Mouse (Mus musculus) left cerebral cortex, adult 18-20 months (tissue): ENCODE measurements at regions not wholly inside any gene's neighbourhood (a gene's known extent, or its start where the extent isn't known, plus 50 kb on each side); places are given as distances from the start of the nearest gene placed in this dataset.

Source experiments
- DNase-seq, 2 experiments: peaks; one replicate each; pipeline ENCODE4 v3.0.0; 2021 to 2022; ENCODE audit warnings: low spot score in 2 of 2, mixed read lengths in 1 of 2

DNA sequence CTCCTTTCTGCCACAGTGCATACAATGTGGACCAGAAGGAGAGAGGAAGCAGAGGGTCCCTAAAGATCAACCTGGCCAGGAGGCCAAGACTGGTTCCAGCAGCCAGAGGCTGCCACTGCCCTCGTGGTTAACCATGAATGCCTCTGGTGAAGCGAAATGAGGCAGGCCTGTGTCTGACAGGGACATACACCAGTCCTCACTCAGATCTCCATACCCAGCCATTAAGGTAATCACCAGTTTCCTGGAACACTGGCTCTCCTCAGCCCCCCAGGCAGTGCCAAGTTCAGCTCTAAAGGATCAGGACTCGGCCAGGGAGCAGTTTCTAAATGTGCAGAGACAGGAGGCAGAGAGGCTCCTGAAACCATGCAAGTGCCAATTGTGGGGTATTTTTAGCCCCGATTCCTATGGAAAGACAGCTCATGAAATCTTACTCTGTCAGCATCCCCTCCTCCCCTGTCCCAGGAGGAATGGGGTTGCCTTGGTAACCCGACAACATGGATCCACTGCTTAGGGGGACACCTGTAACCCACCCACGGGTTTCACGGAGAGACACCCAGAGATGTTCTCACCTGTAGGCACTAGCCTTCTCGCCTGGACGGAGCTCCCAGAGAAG, 103.6 kb downstream of the Ier5 start:
- DNase-seq = no peak

DNA sequence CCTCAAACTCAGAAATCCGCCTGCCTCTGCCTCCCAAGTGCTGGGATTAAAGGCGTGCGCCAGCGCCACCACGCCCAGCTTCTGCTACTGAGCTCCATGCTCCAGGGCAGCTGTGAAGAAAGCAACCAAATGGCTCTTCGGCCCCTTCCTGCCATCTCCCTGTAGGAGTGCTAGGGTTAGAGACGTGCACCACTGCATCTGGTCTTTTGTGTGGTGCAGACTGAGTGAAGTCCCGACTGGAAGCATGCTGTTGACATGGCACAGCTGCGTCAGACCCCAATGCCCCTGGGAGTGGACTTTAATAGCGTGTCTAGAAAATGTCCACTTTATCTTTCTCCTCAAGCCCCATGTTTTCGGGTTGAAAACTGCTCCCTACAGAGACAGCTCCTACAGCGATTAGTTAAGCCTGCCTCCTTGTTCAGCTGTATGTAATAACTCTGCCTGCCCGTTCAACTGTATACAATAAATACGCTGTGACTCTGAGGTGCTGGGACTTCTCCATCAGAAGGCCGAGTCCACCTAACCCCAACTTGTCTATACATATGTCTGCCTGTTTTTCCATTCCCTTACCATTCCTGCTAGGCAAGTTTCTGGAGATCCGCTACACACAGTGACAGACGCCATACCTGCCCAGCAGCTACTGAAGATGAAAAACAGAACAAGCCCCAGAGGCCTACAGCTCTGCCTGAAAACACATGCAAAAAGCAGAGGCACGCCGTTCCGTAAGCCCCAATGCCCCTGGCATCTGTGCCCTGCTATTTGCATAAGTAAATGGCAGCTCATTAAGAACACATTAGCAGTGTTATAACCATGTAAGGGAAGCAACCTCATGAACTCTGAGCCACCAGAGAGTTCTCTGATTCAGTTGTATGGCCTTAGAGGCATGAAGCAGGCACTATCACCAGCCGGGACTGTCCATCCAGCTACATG, 105.2 kb downstream of the Ier5 start:
- no peak for DNase-seq

DNA sequence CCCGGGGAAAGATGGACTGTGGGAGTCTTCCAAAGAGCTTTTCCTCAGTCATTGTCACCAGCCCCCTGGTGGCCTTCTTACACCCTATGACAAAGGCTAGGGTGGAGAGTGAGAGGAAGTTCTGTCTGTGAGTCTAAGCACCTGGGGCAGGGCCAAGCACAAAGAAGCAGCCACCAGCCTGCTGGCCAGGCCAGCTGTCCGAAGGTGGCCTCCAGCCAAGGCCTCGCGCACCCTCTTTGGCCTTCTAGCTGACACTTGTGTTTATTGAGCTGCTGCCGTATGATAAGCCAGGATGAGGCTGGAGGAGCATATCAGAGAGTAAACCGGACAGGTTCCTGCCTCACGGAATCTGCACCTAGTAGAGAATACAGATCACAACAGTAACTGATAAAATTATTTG, 99.0 kb upstream of the Cacna1e start:
- DNase-seq = no peak

DNA sequence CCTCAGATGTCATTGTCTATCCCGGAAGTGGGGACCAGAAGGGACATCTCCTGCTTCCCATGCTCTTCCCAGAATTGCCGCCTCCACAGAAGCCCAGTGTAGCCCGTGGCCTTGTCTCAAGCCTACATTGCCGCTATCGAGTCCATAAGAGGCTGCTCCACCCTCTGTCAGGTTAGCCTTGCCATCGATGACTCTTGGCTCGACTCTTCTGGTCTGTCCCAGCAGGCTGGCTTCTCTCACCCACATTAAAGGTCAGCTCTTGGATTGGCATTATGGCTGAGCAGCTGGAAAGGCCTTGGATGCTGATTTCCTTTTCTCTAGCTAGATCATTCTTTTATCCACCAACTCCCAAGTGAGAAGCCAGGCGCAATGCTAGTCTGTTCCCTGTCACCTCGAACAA, 98.5 kb upstream of the Cacna1e start:
- DNase-seq = no peak

DNA sequence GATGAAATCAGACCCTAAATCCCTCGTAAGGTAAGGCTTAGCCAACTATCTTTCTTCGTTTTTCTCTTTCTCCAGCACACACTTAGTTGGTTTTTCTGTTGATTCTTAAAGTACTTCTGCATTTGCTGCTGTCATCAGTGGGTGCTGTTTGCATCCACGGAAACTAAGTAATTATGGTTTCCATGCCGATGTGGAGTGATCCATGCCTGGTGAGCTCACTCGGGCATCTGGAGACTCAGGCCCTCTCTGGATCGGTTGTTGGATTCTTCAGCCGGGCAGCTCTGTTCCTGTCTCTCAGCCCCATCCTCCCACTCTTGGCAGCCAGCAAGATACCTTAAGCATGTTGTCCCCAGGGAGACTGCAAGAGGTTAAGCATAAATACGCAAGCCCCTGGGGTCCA, 97.4 kb upstream of the Cacna1e start:
- DNase-seq = no peak

DNA sequence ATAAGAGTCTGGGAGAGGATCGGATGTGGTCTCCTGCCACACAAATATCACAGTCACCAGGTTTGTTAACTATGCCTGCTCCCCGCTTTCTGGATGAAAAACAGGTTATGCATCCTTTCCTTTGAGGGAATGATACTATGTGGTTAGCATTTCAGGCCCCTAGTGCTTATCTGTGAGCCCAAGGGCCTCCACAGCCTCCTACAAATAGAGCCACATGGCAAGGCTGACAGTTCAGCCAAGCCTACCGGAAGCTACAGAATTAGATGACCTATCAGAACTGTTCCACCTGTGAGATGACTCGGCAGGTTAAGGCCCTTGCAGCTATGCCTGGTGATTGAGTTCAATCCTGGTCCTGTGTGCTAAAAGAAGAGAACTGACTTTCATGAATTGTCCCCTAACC, 91.4 kb upstream of the Cacna1e start:
- DNase-seq = no peak

DNA sequence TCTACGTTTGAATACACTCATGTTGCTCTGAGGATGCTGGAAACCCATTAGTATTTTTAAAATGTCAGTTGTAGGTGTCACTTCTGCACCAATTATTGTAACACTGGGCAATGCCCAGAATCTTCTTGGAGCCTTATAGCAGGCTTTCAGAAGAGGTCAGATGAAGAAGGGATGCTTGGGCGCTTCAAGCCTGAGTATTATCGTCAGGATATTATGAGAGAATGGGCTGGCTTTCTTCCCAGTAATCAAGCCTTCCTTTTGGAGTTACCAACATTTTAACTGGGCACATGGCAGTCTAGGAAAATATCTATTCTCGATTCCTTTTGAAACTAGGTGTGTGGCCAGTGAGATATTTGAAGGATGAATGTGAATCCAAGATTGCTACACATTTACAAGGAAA, 77.0 kb upstream of the Cacna1e start:
- no peak for DNase-seq

DNA sequence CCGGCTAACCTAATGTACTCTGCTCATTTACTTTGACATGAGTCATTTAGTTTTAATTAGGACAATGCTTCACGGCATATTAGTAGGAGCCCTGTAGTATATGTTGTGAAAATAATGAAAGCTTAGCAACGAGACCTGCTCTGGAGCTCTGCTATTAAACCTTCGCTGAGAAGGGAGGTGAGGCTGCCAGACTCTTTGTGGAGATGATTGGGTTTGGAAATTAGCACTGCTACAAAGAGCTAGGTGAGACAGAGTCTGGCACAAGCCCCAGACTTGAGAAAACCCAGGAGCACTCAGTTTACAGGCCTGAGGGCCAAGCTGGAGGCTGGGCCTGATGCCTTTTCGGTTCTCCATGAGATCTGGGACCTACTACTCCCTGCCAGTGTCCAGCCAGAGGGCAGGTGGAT, 72.3 kb upstream of the Cacna1e start:
- DNase-seq = no peak

DNA sequence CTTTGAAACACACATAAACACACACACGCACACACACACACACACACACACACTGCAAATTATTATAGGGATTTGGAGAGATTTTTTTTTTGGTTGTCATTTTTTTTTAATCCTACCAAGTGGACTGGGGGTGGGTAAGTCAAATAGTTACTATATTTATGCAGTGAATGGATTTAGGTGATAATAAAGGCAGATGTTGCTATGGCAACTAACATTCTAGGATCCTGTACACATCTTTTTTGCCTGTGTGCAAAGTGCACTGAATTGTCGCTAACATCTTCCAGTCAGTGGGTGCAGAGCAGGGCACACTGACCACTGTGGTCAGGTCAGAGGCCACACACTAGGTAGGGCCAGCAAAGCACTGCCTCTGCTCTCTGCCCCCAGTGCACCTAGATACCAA, 68.4 kb upstream of the Cacna1e start:
- no peak for DNase-seq
